Mouse (Mus musculus): ENCODE data around the gene Rgs7bp. TPM values are rescaled to one million over a fixed set of nuclear protein-coding genes. Genes with fewer than 3 reads are reported as not detected.

Gene Rgs7bp
- polyA plus RNA-seq, 1 experiment: 0.19 TPM

- no peaks in the 10 kb centered on the region for H3K27me3 ChIP-seq (ENCODE audit: control insufficient read depth, insufficient read depth, low read length)
- DNase-seq: no peak
- H3K27ac ChIP-seq (ENCODE audit: control insufficient read depth, insufficient read depth, low read length): no peak overlapping the region
- WGBS: 94% methylated on average over 7 of the region's 7 CpGs
- no peaks in the 10 kb centered on the region for H3K4me1 ChIP-seq (replicated peaks; ENCODE audit: control insufficient read depth, insufficient read depth, low read length)
- TF ChIP-seq POLR2A (IDR thresholded peaks at IDR 0.05; ENCODE audit: control insufficient read depth, extremely low read depth, insufficient read depth, low read length, poor library complexity) (no peak), CTCF (IDR thresholded peaks at IDR 0.05; ENCODE audit: borderline replicate concordance, control insufficient read depth, extremely low read depth, insufficient read depth, low read length, poor library complexity) (no peak)
- no peaks in the 10 kb centered on the region for H3K36me3 ChIP-seq (ENCODE audit: control insufficient read depth, insufficient read depth, low read length)
- H3K4me3 ChIP-seq (ENCODE audit: control insufficient read depth, insufficient read depth, low read length): no peak overlapping the region
Observed at GRCm38 (mm10) chr13:104960206-104960928, 94.4 kb downstream of the Rgs7bp start.

GRCm38 (mm10) chr13:104959733-104960132, 95.0 kb downstream of the Rgs7bp start:
- Histone ChIP-seq H3K4me3 (ENCODE audit: control insufficient read depth, insufficient read depth, low read length) (no peak overlapping the region), H3K27me3 (ENCODE audit: control insufficient read depth, insufficient read depth, low read length) (no peaks in the 10 kb centered on the region), H3K4me1 (replicated peaks; ENCODE audit: control insufficient read depth, insufficient read depth, low read length) (no peaks in the 10 kb centered on the region), H3K36me3 (ENCODE audit: control insufficient read depth, insufficient read depth, low read length) (no peaks in the 10 kb centered on the region), H3K27ac (ENCODE audit: control insufficient read depth, insufficient read depth, low read length) (no peak overlapping the region)
- 91% methylated on average over 4 of the region's 4 CpGs for WGBS
- TF ChIP-seq POLR2A (IDR thresholded peaks at IDR 0.05; ENCODE audit: control insufficient read depth, extremely low read depth, insufficient read depth, low read length, poor library complexity) (no peak), CTCF (IDR thresholded peaks at IDR 0.05; ENCODE audit: borderline replicate concordance, control insufficient read depth, extremely low read depth, insufficient read depth, low read length, poor library complexity) (no peak)
- DNase-seq: no peak

- TF ChIP-seq POLR2A (IDR thresholded peaks at IDR 0.05; ENCODE audit: control insufficient read depth, extremely low read depth, insufficient read depth, low read length, poor library complexity) (no peak), CTCF (IDR thresholded peaks at IDR 0.05; ENCODE audit: borderline replicate concordance, control insufficient read depth, extremely low read depth, insufficient read depth, low read length, poor library complexity) (no peak)
- H3K27ac ChIP-seq (ENCODE audit: control insufficient read depth, insufficient read depth, low read length): no peak overlapping the region
- no peaks in the 10 kb centered on the region for H3K27me3 ChIP-seq (ENCODE audit: control insufficient read depth, insufficient read depth, low read length)
- 1% methylated on average over 7 of the region's 7 CpGs for WGBS
- no peak overlapping the region for H3K4me3 ChIP-seq (ENCODE audit: control insufficient read depth, insufficient read depth, low read length)
- no peaks in the 10 kb centered on the region for H3K4me1 ChIP-seq (replicated peaks; ENCODE audit: control insufficient read depth, insufficient read depth, low read length)
- H3K36me3 ChIP-seq (ENCODE audit: control insufficient read depth, insufficient read depth, low read length): no peaks in the 10 kb centered on the region
- DNase-seq: peak; percentile 67
Observed at GRCm38 (mm10) chr13:104947958-104948357, 106.8 kb downstream of the Rgs7bp start.

- peaks cover 5% of the 10 kb centered on the region for H3K4me1 ChIP-seq (replicated peaks; ENCODE audit: control insufficient read depth, insufficient read depth, low read length)
- H3K36me3 ChIP-seq (ENCODE audit: control insufficient read depth, insufficient read depth, low read length): no peaks in the 10 kb centered on the region
- no peak overlapping the region for H3K27ac ChIP-seq (ENCODE audit: control insufficient read depth, insufficient read depth, low read length)
- WGBS: 98% methylated on average over 8 of the region's 8 CpGs
- no peak for TF ChIP-seq CTCF (IDR thresholded peaks at IDR 0.05; ENCODE audit: borderline replicate concordance, control insufficient read depth, extremely low read depth, insufficient read depth, low read length, poor library complexity)
- TF ChIP-seq POLR2A (IDR thresholded peaks at IDR 0.05; ENCODE audit: control insufficient read depth, extremely low read depth, insufficient read depth, low read length, poor library complexity): no peak
- H3K4me3 ChIP-seq (ENCODE audit: control insufficient read depth, insufficient read depth, low read length): no peak overlapping the region
- no peak for DNase-seq
- H3K27me3 ChIP-seq (ENCODE audit: control insufficient read depth, insufficient read depth, low read length): no peaks in the 10 kb centered on the region
Observed at GRCm38 (mm10) chr13:104940483-104940882, 114.2 kb downstream of the Rgs7bp start.

- 7% methylated on average over 4 of the region's 4 CpGs for WGBS
- H3K36me3 ChIP-seq (ENCODE audit: control insufficient read depth, insufficient read depth, low read length): no peaks in the 10 kb centered on the region
- H3K27me3 ChIP-seq (ENCODE audit: control insufficient read depth, insufficient read depth, low read length): no peaks in the 10 kb centered on the region
- H3K4me1 ChIP-seq (replicated peaks; ENCODE audit: control insufficient read depth, insufficient read depth, low read length): peaks cover 5% of the 10 kb centered on the region
- no peak for TF ChIP-seq POLR2A (IDR thresholded peaks at IDR 0.05; ENCODE audit: control insufficient read depth, extremely low read depth, insufficient read depth, low read length, poor library complexity)
- no peak for TF ChIP-seq CTCF (IDR thresholded peaks at IDR 0.05; ENCODE audit: borderline replicate concordance, control insufficient read depth, extremely low read depth, insufficient read depth, low read length, poor library complexity)
- no peak overlapping the region for H3K27ac ChIP-seq (ENCODE audit: control insufficient read depth, insufficient read depth, low read length)
- DNase-seq: peak; percentile 53
- H3K4me3 ChIP-seq (ENCODE audit: control insufficient read depth, insufficient read depth, low read length): no peak overlapping the region
Observed at GRCm38 (mm10) chr13:104939856-104940255, 114.9 kb downstream of the Rgs7bp start.

GRCm38 (mm10) chr13:104938966-104939593, 115.7 kb downstream of the Rgs7bp start:
- H3K27ac ChIP-seq (ENCODE audit: control insufficient read depth, insufficient read depth, low read length): no peak overlapping the region
- TF ChIP-seq CTCF (IDR thresholded peaks at IDR 0.05; ENCODE audit: borderline replicate concordance, control insufficient read depth, extremely low read depth, insufficient read depth, low read length, poor library complexity) (no peak), POLR2A (IDR thresholded peaks at IDR 0.05; ENCODE audit: control insufficient read depth, extremely low read depth, insufficient read depth, low read length, poor library complexity) (no peak)
- no peaks in the 10 kb centered on the region for H3K27me3 ChIP-seq (ENCODE audit: control insufficient read depth, insufficient read depth, low read length)
- no peak overlapping the region for H3K4me3 ChIP-seq (ENCODE audit: control insufficient read depth, insufficient read depth, low read length)
- WGBS: 82% methylated on average over 13 of the region's 13 CpGs
- H3K4me1 ChIP-seq (replicated peaks; ENCODE audit: control insufficient read depth, insufficient read depth, low read length): peaks cover 5% of the 10 kb centered on the region
- H3K36me3 ChIP-seq (ENCODE audit: control insufficient read depth, insufficient read depth, low read length): no peaks in the 10 kb centered on the region
- no peak for DNase-seq
